Mouse (Mus musculus): ENCODE data around the gene Zbtb7b. TPM values are rescaled to one million over a fixed set of nuclear protein-coding genes. Genes with fewer than 3 reads are reported as not detected.
A peak's percentile ranks its signal among the peaks of the same experiment; 100 is the strongest.

Zbtb7b gene
- polyA plus RNA-seq, 1 experiment = 75.2 TPM

GRCm38 (mm10) chr3:89355512-89355902 is 39.1 kb downstream of the Zbtb7b start:
- no peak overlapping the region for H3K4me3 ChIP-seq (ENCODE audit: insufficient read depth, low read length)
- TF ChIP-seq CTCF (IDR thresholded peaks at IDR 0.05; ENCODE audit: low read depth, low read length) (no peak), POLR2A (IDR thresholded peaks at IDR 0.05; ENCODE audit: borderline replicate concordance, low read depth, low read length) (no peak)
- no peak overlapping the region for H3K27ac ChIP-seq (ENCODE audit: insufficient read depth, low read depth, low read length)
- H3K4me1 ChIP-seq (ENCODE audit: control insufficient read depth, insufficient read depth, low read length) = peaks cover 16% of the 10 kb centered on the region

- TF ChIP-seq POLR2A (IDR thresholded peaks at IDR 0.05; ENCODE audit: borderline replicate concordance, low read depth, low read length) (no peak), CTCF (IDR thresholded peaks at IDR 0.05; ENCODE audit: low read depth, low read length) (peak; percentile 67)
- H3K4me1 ChIP-seq (ENCODE audit: control insufficient read depth, insufficient read depth, low read length) = peaks cover 17% of the 10 kb centered on the region
- no peak overlapping the region for H3K27ac ChIP-seq (ENCODE audit: insufficient read depth, low read depth, low read length)
- no peak overlapping the region for H3K4me3 ChIP-seq (ENCODE audit: insufficient read depth, low read length)
Measured at GRCm38 (mm10) chr3:89354816-89355511, 39.6 kb downstream of the Zbtb7b start.

DNA sequence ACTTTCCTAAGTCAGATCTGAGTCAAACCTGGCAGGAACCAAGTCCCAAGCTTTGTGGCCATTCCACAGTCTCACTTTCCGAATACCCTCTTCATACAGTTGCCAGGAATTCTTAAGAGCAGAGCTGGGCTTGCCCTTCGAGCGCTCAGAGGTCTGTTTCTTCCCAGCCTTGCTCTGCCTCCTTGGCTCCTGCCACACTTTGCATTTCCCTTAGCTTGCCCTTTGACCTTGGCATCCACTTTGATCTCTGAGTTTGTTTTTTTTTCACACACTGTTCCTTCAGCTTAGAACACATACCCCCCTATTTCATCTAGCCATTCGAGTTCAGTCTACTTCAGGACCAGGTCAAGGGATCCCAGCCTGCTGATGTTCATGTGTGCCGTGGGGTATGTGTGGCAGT is 43.3 kb downstream of the Zbtb7b start:
- Histone ChIP-seq H3K27ac (ENCODE audit: insufficient read depth, low read depth, low read length) (no peak overlapping the region), H3K4me1 (ENCODE audit: control insufficient read depth, insufficient read depth, low read length) (peaks cover 27% of the 10 kb centered on the region), H3K4me3 (ENCODE audit: insufficient read depth, low read length) (no peak overlapping the region)
- TF ChIP-seq CTCF (IDR thresholded peaks at IDR 0.05; ENCODE audit: low read depth, low read length) = no peak
- TF ChIP-seq POLR2A (IDR thresholded peaks at IDR 0.05; ENCODE audit: borderline replicate concordance, low read depth, low read length) = no peak

DNA sequence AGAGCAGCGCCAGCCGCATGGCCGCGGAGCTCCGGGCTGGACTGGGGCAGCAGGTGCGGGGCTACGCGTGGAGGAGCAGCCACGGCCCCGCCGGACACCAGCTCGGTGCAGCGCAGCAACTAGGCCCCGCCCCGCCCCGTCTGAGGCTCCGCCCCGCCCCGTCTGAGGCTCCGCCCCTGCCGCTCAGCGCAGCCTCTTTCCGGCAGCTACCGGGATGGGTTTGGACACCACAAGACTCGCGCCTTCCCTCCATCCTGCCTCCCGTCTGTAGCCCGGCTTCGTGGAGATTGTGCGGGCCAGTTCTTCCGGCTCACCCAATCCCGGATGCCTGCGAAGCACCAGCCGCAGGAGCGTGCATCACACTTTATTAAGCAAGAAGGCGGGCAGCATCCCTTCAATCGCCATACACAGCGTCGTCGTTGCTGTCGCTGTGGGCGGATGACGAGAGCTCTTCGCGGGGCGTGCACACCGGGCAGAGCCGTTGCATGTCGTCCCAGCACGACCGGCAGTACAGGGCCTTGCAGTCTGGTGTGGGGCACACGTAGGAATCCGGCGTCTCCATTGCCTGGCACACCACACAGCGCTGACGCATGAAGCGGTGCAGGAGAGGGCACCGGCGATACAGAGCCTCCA is 44.6 kb downstream of the Zbtb7b start, which contains the start of gene Adam15:
Gene Adam15 (minus strand): TSS at position 128 of the 633 bp plus-strand sequence.
- no peak for TF ChIP-seq CTCF (IDR thresholded peaks at IDR 0.05; ENCODE audit: low read depth, low read length)
- TF ChIP-seq POLR2A (IDR thresholded peaks at IDR 0.05; ENCODE audit: borderline replicate concordance, low read depth, low read length) = no peak
- peaks cover 24% of the 10 kb centered on the region for H3K4me1 ChIP-seq (ENCODE audit: control insufficient read depth, insufficient read depth, low read length)
- H3K27ac ChIP-seq (ENCODE audit: insufficient read depth, low read depth, low read length) = peak within 1 kb of the TSS; percentile 78
- H3K4me3 ChIP-seq (ENCODE audit: insufficient read depth, low read length) = peak within 1 kb of the TSS; percentile 79

GRCm38 (mm10) chr3:89348911-89349868 is 45.4 kb downstream of the Zbtb7b start:
- H3K27ac ChIP-seq (ENCODE audit: insufficient read depth, low read depth, low read length) = peak overlapping the region; percentile 78
- no peak for TF ChIP-seq POLR2A (IDR thresholded peaks at IDR 0.05; ENCODE audit: borderline replicate concordance, low read depth, low read length)
- TF ChIP-seq CTCF (IDR thresholded peaks at IDR 0.05; ENCODE audit: low read depth, low read length) = no peak

GRCm38 (mm10) chr3:89347916-89348315 is 46.7 kb downstream of the Zbtb7b start:
- H3K4me3 ChIP-seq (ENCODE audit: insufficient read depth, low read length) = peak overlapping the region; percentile 79
- peak overlapping the region; percentile 78 for H3K27ac ChIP-seq (ENCODE audit: insufficient read depth, low read depth, low read length)
- no peak for TF ChIP-seq CTCF (IDR thresholded peaks at IDR 0.05; ENCODE audit: low read depth, low read length)
- H3K4me1 ChIP-seq (ENCODE audit: control insufficient read depth, insufficient read depth, low read length) = peaks cover 24% of the 10 kb centered on the region

More at GRCm38 (mm10) chr3:89348911-89349868, 45.4 kb downstream of the Zbtb7b start:
- H3K4me1 ChIP-seq (ENCODE audit: control insufficient read depth, insufficient read depth, low read length) = peaks cover 24% of the 10 kb centered on the region
- H3K4me3 ChIP-seq (ENCODE audit: insufficient read depth, low read length) = peak overlapping the region; percentile 79

DNA sequence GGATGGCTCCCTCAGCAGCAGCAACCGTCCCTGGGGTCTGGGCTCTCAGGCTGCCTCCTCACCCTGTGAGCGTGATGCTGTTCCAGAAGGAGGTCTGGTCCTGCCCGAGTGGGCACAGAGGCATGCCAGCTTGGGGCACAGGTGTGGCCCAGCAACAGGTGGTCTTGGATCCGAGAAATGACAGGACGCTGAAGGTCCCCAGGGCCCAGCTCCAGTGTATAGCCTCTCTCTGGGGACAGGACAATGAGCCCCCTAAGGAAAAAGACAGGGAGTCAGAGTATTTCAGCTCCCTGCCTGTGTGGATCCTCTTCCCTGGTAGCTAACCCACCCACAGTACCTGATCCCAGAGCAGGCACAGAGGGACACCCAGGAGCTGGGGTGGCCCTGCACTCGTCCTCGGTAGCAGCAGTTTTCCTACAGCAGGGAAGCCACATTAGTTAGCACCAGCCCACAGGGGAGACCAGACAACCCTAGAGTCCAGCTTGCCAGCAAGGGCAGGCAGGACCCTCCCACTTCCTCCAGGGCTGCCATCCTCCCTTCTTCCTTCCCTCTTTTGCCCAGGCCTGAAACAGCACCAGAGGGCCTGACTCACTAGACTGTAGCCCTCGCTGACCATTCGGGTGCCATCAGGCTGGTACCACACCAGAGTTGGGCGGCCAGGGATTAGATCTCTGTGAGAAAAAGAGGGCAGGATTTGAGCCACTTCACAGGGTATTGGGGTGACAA is 47.6 kb downstream of the Zbtb7b start:
- Histone ChIP-seq H3K4me1 (ENCODE audit: control insufficient read depth, insufficient read depth, low read length) (peaks cover 24% of the 10 kb centered on the region), H3K27ac (ENCODE audit: insufficient read depth, low read depth, low read length) (peak overlapping the region; percentile 78), H3K4me3 (ENCODE audit: insufficient read depth, low read length) (peak overlapping the region; percentile 9; the same call in 1 of the 2 replicates)
- TF ChIP-seq CTCF (IDR thresholded peaks at IDR 0.05; ENCODE audit: low read depth, low read length) = no peak
- no peak for TF ChIP-seq POLR2A (IDR thresholded peaks at IDR 0.05; ENCODE audit: borderline replicate concordance, low read depth, low read length)

GRCm38 (mm10) chr3:89343279-89343678 is 51.3 kb downstream of the Zbtb7b start:
- no peak for TF ChIP-seq POLR2A (IDR thresholded peaks at IDR 0.05; ENCODE audit: borderline replicate concordance, low read depth, low read length)
- TF ChIP-seq CTCF (IDR thresholded peaks at IDR 0.05; ENCODE audit: low read depth, low read length) = no peak
- Histone ChIP-seq H3K27ac (ENCODE audit: insufficient read depth, low read depth, low read length) (no peak overlapping the region), H3K4me1 (ENCODE audit: control insufficient read depth, insufficient read depth, low read length) (peaks cover 15% of the 10 kb centered on the region), H3K4me3 (ENCODE audit: insufficient read depth, low read length) (no peak overlapping the region)

GRCm38 (mm10) chr3:89341794-89342193 is 52.8 kb downstream of the Zbtb7b start:
- Histone ChIP-seq H3K27ac (ENCODE audit: insufficient read depth, low read depth, low read length) (no peak overlapping the region), H3K4me3 (ENCODE audit: insufficient read depth, low read length) (no peak overlapping the region), H3K4me1 (ENCODE audit: control insufficient read depth, insufficient read depth, low read length) (peaks cover 3% of the 10 kb centered on the region)
- TF ChIP-seq POLR2A (IDR thresholded peaks at IDR 0.05; ENCODE audit: borderline replicate concordance, low read depth, low read length) (no peak), CTCF (IDR thresholded peaks at IDR 0.05; ENCODE audit: low read depth, low read length) (no peak)

Measured in bone marrow macrophage, adult 2 months (primary cell).